Mouse (Mus musculus) mouse trophoblast stem cell (cell line): ENCODE data around the gene Ppp4r1.

ENCODE experiments used
- in situ Hi-C, 2 experiments: fragments of 300-500 bp; cut with MseI, MboI; formaldehyde crosslinking; loops; 2 replicates in 1 of 2; 3 replicates in 1 of 2; pipeline ENCODE4 v1.15.1; 2025

The Ppp4r1 gene

DNA sequence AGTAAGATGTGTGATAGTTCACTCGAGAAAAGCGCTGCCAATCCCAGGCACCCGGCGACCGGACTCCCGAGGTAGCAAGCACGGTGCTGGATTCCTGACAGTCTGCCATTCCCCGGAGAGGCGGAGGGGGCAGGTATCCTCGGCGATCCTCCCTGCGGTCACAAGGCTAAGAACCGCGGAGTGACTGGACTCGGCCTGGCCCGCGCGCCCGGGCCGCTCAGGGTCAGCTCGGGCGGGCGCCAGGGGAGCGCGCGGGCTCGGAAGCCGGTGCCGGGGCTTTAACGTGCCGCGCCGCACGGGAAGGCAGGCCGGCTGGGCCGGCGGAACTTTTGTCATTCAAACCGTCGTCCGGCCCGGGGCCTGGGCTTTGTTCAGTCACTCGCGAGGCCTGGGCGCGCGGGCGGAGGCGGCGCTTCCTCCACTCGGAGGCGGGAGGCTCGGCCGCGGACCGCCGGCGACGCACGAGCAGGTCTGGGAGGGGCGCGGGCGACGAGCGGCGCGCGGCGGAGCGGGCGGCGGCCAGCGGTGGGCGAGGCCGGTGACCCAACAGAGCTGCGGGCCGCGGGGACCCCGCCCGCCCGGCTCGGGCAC, at the start of gene Ppp4r1:
Ppp4r1 (plus strand) TSS at position 23 of the 591 bp plus-strand sequence.
- in situ Hi-C loops: no loop called here

DNA sequence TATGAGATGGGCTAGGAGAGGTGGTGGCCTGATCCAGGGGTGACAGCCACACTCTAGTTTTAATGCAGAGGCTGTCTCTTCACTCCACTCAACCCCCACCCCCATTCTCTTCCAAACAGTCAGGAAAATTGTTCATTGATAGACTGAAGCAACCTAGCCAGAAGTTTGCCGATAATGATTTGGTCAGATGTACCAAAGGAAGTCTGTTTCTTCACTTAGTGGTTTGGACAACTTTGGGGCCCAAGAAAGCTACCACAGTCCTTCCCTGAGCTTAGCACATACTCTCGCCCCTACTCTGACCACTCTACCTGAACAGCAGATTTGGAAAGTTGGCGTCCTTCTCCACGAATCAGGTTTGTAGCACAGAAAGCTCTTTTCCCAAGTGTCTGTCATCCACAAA, 49.7 kb upstream of the Ppp4r1 start:
- in situ Hi-C loops: no loop called here

GRCm38 (mm10) chr17:65735088-65735487, 47.3 kb upstream of the Ppp4r1 start:
- in situ Hi-C loops: no loop called here

DNA sequence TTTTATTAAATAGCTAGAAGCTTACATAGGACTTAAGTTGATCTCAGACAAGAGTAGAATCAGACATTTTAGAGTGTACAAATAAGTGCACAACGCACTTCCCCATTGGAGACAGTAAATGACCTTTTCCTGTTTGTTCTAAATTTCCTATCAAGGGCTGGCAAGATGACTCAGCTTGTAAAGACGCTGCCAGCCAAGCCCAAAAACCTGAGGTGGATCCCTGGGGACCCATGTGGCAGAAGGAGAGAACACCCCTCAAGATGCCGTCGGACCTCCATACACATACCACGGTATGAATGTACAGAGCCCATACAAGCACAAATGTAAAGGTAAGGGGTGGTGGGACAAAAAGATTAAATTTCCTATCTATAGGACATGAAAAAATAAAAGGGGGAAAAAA, 45.2 kb upstream of the Ppp4r1 start:
- in situ Hi-C loops: no loop called here

GRCm38 (mm10) chr17:65737622-65738021, 44.8 kb upstream of the Ppp4r1 start:
- in situ Hi-C loops: no loop called here

- in situ Hi-C loops: no loop called here
Measured at GRCm38 (mm10) chr17:65739874-65740725, 42.3 kb upstream of the Ppp4r1 start.

DNA sequence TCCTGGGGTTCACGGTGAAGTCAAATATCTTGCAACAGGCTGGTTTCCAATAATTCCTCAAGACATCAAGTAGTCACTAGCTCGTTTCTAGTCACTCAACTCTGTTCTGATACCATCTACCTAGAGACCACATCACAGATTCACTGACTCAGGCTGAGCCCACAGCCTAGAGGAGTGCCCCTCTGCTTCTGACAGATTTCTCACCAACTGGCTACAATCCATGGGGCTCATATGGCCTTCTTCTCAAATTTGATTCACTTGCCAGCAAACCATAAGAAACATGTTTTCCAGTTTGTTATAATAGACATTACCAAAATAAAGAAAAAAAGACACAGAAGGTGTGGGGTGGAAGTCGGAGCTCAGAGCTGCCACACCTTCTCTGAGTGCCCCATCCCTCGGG, 40.8 kb upstream of the Ppp4r1 start:
- in situ Hi-C loops: no loop called here

DNA sequence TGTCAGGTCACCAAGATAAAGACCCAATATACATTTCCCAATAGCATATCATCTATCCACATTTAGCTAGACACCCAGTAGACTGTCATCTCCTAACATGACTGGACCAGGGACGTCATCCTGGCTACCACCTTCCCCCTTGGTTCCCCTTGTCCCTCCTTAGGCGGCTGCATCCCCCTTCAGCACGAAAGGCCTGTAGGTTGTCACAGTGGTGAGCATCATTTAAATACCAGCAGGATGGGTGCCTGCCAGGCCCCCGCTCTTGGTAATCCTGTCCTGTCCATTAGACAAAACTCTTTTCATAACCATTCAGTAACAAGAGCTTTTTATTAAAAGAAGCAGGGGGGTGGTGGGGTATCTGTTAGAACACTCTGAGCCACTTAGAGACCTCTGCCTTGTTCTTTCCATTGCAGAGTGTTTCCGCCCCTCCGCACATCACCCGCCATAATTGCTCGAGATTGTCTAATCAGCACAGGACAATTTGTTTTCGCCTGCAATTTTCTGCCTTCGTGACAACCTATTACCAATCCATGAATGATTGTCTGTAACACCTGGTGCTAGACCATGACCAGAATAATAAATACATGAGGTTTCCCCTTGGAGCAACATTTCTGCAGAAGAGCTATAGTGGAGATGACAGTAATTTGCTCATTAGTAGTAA, 40.0 kb upstream of the Ppp4r1 start:
- in situ Hi-C loops: no loop called here

- in situ Hi-C loops: no loop called here
Measured at GRCm38 (mm10) chr17:65742969-65743368, 39.4 kb upstream of the Ppp4r1 start.

GRCm38 (mm10) chr17:65743664-65744330, 38.6 kb upstream of the Ppp4r1 start:
- in situ Hi-C loops: no loop called here

DNA sequence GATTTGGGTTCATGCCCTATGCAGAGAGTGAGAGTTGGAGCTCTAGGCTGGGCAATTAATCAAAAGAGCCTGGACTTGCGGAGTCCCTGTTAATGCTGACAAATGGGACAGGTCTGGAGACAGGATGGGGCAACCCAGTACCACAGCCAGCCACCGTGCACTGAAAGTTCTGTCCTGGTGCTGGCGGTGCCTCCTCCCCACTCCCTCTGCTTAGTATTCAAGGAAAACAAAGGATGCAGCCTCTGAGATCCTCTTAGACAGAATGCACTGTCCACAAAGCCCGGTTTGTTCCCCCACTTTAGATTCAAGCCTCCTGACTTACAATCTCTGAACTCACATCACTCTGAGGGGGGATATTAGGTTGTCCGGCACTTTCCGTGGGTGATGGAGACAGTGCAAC, 36.1 kb upstream of the Ppp4r1 start:
- in situ Hi-C loops: no loop called here

DNA sequence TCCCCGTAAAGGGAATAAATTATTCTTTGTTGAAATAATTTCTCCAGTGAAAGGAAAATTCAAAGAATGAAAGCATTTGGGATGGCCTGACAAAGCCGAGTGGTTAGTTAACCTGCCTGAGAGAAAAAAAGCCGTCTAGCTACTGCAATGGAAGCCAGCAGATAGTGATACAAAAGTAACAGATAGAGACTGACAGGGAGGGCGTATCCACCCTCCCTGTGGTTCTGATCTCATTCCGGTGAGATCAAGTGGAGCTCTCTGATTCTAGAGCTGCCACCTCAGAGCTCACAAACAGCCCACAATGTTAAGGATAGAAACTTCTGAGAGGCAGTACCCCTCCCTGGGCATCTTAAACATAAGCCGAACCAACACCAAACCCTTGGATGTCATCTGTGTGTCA, 33.4 kb upstream of the Ppp4r1 start:
- in situ Hi-C loops: no loop called here

- in situ Hi-C loops: no loop called here
Measured at GRCm38 (mm10) chr17:65749803-65750202, 32.6 kb upstream of the Ppp4r1 start.

DNA sequence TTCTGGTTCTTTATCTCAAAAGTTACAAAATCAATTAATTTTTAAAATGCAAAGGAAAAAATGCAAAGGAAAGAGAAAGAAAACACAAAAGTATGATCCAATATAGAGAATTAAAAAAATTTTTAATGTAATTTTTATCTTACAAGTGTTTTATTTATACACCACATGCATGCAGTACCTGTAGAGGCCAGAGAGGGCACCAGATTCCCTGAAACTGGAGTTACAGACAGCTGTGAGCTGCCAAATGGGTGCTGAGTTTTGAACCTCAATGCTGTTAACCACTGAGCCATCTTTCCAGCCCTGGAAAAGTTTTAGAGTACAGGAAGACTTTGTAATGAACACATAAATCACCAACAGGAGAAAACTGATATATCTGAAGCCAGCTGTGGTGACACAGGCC, 32.1 kb upstream of the Ppp4r1 start:
- in situ Hi-C loops: no loop called here

- in situ Hi-C loops: no loop called here
Measured at GRCm38 (mm10) chr17:65753130-65753529, 29.2 kb upstream of the Ppp4r1 start.

DNA sequence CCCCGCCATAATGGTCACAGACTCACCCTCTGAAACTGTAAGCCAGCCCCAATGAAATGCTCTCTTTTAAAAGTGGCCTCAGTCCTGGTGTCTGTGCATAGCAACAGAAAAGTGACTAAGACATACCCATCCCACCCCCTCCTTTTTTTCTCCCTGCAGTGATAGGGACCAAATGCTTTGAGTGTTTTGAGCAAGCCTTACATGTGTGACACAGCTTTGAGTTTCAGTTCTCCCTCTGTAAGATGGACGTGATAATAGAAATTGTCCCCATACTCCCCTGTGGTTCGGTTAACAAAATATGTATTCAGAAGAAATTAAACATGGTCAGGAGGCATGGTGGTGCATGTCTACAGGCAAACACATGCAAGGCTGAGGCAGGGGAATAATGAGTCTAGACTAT, 26.5 kb upstream of the Ppp4r1 start:
- in situ Hi-C loops: no loop called here

DNA sequence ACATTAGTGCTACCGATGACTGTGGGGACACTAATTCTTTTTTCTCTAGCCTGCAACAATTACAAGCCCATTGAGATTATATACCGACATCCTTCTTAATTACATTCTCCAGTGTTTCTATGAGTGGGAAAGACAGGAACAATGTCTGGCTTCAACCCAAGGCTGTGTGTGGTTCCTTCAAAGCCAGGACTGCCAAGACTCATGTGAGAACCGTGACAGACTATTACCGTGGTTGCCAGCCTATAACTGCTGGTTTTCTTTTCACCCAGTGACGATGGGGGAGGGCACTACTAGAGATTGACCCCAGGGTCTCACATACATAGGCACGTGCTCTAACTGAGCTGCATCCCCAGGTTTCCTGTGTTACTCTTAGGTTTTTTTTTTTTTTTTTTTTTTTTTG, 25.2 kb upstream of the Ppp4r1 start:
- in situ Hi-C loops: no loop called here

- in situ Hi-C loops: no loop called here
Measured at GRCm38 (mm10) chr17:65763221-65763620, 19.2 kb upstream of the Ppp4r1 start.

- in situ Hi-C loops: no loop called here
Measured at GRCm38 (mm10) chr17:65768486-65768885, 13.9 kb upstream of the Ppp4r1 start.

GRCm38 (mm10) chr17:65770982-65771915, 11.1 kb upstream of the Ppp4r1 start:
- in situ Hi-C loops: no loop called here
